Mouse (Mus musculus) heart, adult 2 months (tissue): ENCODE measurements around the gene H2-M10.2.

Experiments
- CTCF ChIP-seq: fragments of 200-600 bp; IDR thresholded peaks from 2 replicates; pipeline ENCODE4 v1.8.1; 2022; ENCODE audit warnings: antibody characterized with exemption, mild to moderate bottlenecking, moderate library complexity
- EP300 ChIP-seq: fragments of 200-500 bp; IDR thresholded peaks from 2 replicates; pipeline ENCODE4 v1.6.1; 2011; ENCODE audit warnings: low read depth, low read length, control low read depth; ENCODE audit not compliant: insufficient read depth
- POLR2A ChIP-seq: fragments of 200-500 bp; IDR thresholded peaks from 2 replicates; pipeline ENCODE4 v1.6.1; 2011; ENCODE audit warnings: mild to moderate bottlenecking, low read depth, low read length, control low read depth; ENCODE audit not compliant: insufficient read depth

- TF ChIP-seq POLR2A: peak; percentile 47
- TF ChIP-seq CTCF: no peak
- 0 out of 2 replicates have a peak, but pooled peaks have one; percentile 21 for TF ChIP-seq EP300
Observed at GRCm38 (mm10) chr17:36270956-36271585, 15.2 kb downstream of the H2-M10.2 start.
